ENCODE assay signal across 8 mouse cellular contexts in genomic region chr7:57384112-57384511, GRCm38 (mm10). TPM values are rescaled to one million over a fixed set of nuclear protein-coding genes. Genes with fewer than 3 reads are reported as not detected.
DNase-seq lines count a peak whose midpoint lies in the region; ATAC-seq and TF ChIP-seq lines count a peak whose summit lies in the region.

No protein-coding gene starts in this region.

- H3K27me3 ChIP-seq in forebrain, postnatal 0 days (ENCODE audit: insufficient read depth, low read length): no peaks in the 10 kb centered on the region

- no peaks in the 10 kb centered on the region for H3K9me3 ChIP-seq in forebrain, postnatal 0 days (ENCODE audit: low read length)

- H3K4me2 ChIP-seq in forebrain, postnatal 0 days (ENCODE audit: low read depth): peak overlapping the region; percentile 28

- whole genome bisulfite sequencing in forebrain, postnatal 0 days: 30% methylated on average over 4 of the region's 4 CpGs

- peak; percentile 6 for DNase-seq in heart, postnatal 4 days
- DNase-seq in heart, adult 8-10 months (ENCODE audit: low spot score): no peak
- DNase-seq in ZHBTc4 (ENCODE audit: low read depth, low spot score): peak; percentile 71
- DNase-seq in forebrain, postnatal 0 days: peak; percentile 82
- peak; percentile 56 for DNase-seq in layer of hippocampus, adult 11-12 months (ENCODE audit: low spot score)
- peak; percentile 77 for DNase-seq in retina, postnatal 1 day
- no peak for DNase-seq in ovary, postnatal 36 days (ENCODE audit: low spot score)

- H3K9ac ChIP-seq in forebrain, postnatal 0 days: 0 out of 2 replicates have a peak overlapping the region, but pooled peaks have one; percentile 14

- peak; percentile 65 for ATAC-seq in forebrain, postnatal 0 days
- no peak for ATAC-seq in megakaryocyte-erythroid progenitor cell, adult 5-6 weeks (replicated peaks; ENCODE audit: low FRiP score, low TSS enrichment, poor library complexity, severe bottlenecking)

- H3K4me3 ChIP-seq in forebrain, postnatal 0 days (ENCODE audit: low read depth, low read length): no peak overlapping the region

- TF ChIP-seq CTCF in forebrain, postnatal 0 days (IDR thresholded peaks at IDR 0.05; ENCODE audit: low read depth): peak; percentile 92

- H3K27ac ChIP-seq in forebrain, postnatal 0 days (ENCODE audit: low read depth, low read length): no peak overlapping the region

- no peaks in the 10 kb centered on the region for H3K36me3 ChIP-seq in forebrain, postnatal 0 days (ENCODE audit: insufficient read depth)

- no peaks in the 10 kb centered on the region for H3K4me1 ChIP-seq in forebrain, postnatal 0 days (ENCODE audit: insufficient read depth)

RNA-seq across cellular contexts. Expression of gene Gabrg3, which starts 2.9 kb away (rescaled TPM):
- under 1 TPM; 0.23 to 0.48 TPM for total RNA-seq in heart, postnatal 4 days (2021)
- under 1 TPM in 3 of 4 experiments, not detected in 1; 0.03 to 0.05 (median 0.03) TPM for total RNA-seq in heart, adult 8-10 months (2022)
- total RNA-seq in forebrain, postnatal 0 days (2014; rRNA removed): 11.6 and 21.6 TPM in 2 replicates
- 7.6 and 9.6 TPM in 2 replicates for polyA plus RNA-seq in forebrain, postnatal 0 days (2015; fragmentation: Nextera tagmentation; extraction: Ambion mirVana)
- not detected in 2 replicates for total RNA-seq in megakaryocyte-erythroid progenitor cell, adult 5-6 weeks (2014; fragmentation: Nextera tagmentation)
- not detected in 2 replicates for total RNA-seq in megakaryocyte-erythroid progenitor cell, adult 5-6 weeks (2017)

RNA-seq across cellular contexts. Expression of gene Gabrb3, which starts 35.4 kb away (rescaled TPM):
- total RNA-seq in heart, postnatal 4 days (2021): 1 to 10 TPM; 1.5 to 2.3 TPM
- under 1 TPM; 0.37 to 0.75 (median 0.43) TPM for total RNA-seq in heart, adult 8-10 months (2022)
- total RNA-seq in forebrain, postnatal 0 days (2014; rRNA removed): 159 and 198 TPM in 2 replicates
- polyA plus RNA-seq in forebrain, postnatal 0 days (2015; fragmentation: Nextera tagmentation; extraction: Ambion mirVana): 35.2 and 51.2 TPM in 2 replicates
- not detected in 2 replicates for total RNA-seq in megakaryocyte-erythroid progenitor cell, adult 5-6 weeks (2014; fragmentation: Nextera tagmentation)
- not detected in 2 replicates for total RNA-seq in megakaryocyte-erythroid progenitor cell, adult 5-6 weeks (2017)

Comparison
In these comparisons a context has a peak if more than half of its experiments do, and no peak if none do; other contexts are left out.
1. DNase-seq: peak in heart, postnatal 4 days (single experiment), ZHBTc4 (single experiment), forebrain, postnatal 0 days (single experiment), layer of hippocampus, adult 11-12 months (single experiment) and retina, postnatal 1 day (single experiment); none in heart, adult 8-10 months (single experiment) and ovary, postnatal 36 days (single experiment).
2. RNA of gene Gabrb3, which starts 35.4 kb away (total RNA-seq): 159 to 198 TPM in forebrain, postnatal 0 days; 1.5 to 2.3 TPM in heart, postnatal 4 days, 0.37 to 0.75 TPM in heart, adult 8-10 months and not detected in megakaryocyte-erythroid progenitor cell, adult 5-6 weeks; every median in the first group is over 10 times any median in the second.